Mouse (Mus musculus) E14TG2a.4 (cell line): ENCODE results near the gene Tom1l1.

ENCODE experiments used
- CTCF ChIP-seq: conservative IDR thresholded peaks from 2 replicates; pipeline ENCODE4 v1.5.1; 2014; ENCODE audit warnings: low read length
- NANOG ChIP-seq: IDR thresholded peaks from 2 replicates; pipeline ENCODE4 v1.6.1; 2014; ENCODE audit warnings: borderline replicate concordance, low read length, mixed read lengths
- POU5F1 ChIP-seq: IDR thresholded peaks from 2 replicates; pipeline ENCODE4 v1.6.1; 2014; ENCODE audit warnings: low read length, borderline replicate concordance

DNA sequence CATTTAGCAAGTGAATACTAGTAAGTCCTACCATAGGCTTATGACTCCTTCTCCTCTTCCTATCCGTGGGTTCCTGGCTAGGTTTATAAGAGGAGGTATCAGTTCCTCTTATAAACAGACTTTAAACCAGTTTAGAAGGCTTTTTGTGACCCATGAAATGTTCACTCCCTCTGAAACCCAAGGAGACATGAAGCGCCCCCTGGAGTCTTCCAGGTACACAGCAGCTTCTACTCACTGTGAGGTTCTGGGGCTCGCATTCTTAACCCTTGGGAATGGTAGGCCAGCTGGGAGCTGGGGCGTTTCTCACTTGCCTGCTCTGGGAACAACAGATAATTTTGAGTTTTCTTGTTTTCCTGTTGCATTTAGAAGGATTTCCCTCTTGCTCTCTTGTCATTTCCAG is 45.4 kb upstream of the Tom1l1 start:
- TF ChIP-seq CTCF (peak; percentile 32; the same call in 1 of the 2 replicates), POU5F1 (no peak), NANOG (no peak)
